Mouse (Mus musculus): ENCODE measurements around the gene Kazn. TPM values are rescaled to one million over a fixed set of nuclear protein-coding genes. Genes with fewer than 3 reads are reported as not detected.

The Kazn gene
- polyA plus RNA-seq, 1 experiment = 17.0 TPM

DNA sequence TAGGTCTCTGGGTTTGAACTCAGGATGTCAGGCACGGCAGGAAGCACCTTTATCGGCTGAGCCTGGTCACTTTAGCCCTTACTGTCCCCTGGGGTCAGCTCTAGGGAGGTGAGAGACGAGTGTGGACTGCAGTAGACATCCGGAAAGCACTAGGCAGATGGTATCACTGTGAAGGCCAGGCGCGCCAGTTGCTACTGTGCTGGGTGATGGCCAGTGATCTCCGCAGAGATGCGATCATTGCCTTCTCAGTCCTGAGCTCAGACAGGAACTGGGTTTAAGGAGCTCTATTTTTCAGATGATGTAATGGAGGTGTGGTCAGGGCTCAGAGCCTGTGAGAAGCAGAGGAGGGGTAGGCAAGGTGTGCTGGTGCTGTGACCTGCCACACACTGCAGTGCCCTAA is 183.6 kb downstream of the Kazn start:
- TF ChIP-seq CTCF (IDR thresholded peaks at IDR 0.05; ENCODE audit: borderline replicate concordance, control insufficient read depth, extremely low read depth, insufficient read depth, low read length, poor library complexity) (no peak), POLR2A (IDR thresholded peaks at IDR 0.05; ENCODE audit: control insufficient read depth, extremely low read depth, insufficient read depth, low read length, poor library complexity) (no peak)
- H3K27me3 ChIP-seq (ENCODE audit: control insufficient read depth, insufficient read depth, low read length) = no peaks in the 10 kb centered on the region
- 94% methylated on average over 8 of the region's 8 CpGs for WGBS
- H3K36me3 ChIP-seq (ENCODE audit: control insufficient read depth, insufficient read depth, low read length) = no peaks in the 10 kb centered on the region
- H3K4me1 ChIP-seq (replicated peaks; ENCODE audit: control insufficient read depth, insufficient read depth, low read length) = no peaks in the 10 kb centered on the region
- no peak for DNase-seq
- H3K4me3 ChIP-seq (ENCODE audit: control insufficient read depth, insufficient read depth, low read length) = no peak overlapping the region
- no peak overlapping the region for H3K27ac ChIP-seq (ENCODE audit: control insufficient read depth, insufficient read depth, low read length)

DNA sequence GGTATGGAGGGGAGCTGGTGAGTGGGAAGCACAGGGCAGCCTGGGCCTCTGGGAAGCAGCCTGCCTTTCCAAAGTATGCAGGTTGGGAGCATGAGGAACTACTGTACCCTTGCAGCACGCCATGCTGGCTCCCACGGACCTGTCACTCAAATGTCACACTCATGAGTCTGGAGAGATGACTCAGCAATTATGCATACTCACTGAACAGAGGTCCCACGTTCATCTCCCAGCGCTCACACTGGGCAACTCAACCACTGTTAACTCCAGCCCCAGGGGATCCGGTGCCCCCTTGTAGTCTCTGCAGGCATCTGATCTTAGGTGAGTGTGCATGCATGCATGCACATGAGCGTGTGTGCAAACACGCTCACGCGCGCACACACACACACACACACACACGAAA is 184.6 kb downstream of the Kazn start:
- Histone ChIP-seq H3K27me3 (ENCODE audit: control insufficient read depth, insufficient read depth, low read length) (no peaks in the 10 kb centered on the region), H3K27ac (ENCODE audit: control insufficient read depth, insufficient read depth, low read length) (no peak overlapping the region), H3K36me3 (ENCODE audit: control insufficient read depth, insufficient read depth, low read length) (no peaks in the 10 kb centered on the region), H3K4me1 (replicated peaks; ENCODE audit: control insufficient read depth, insufficient read depth, low read length) (no peaks in the 10 kb centered on the region), H3K4me3 (ENCODE audit: control insufficient read depth, insufficient read depth, low read length) (no peak overlapping the region)
- WGBS = 62% methylated on average over 11 of the region's 11 CpGs
- TF ChIP-seq CTCF (IDR thresholded peaks at IDR 0.05; ENCODE audit: borderline replicate concordance, control insufficient read depth, extremely low read depth, insufficient read depth, low read length, poor library complexity) (no peak), POLR2A (IDR thresholded peaks at IDR 0.05; ENCODE audit: control insufficient read depth, extremely low read depth, insufficient read depth, low read length, poor library complexity) (no peak)
- no peak for DNase-seq

DNA sequence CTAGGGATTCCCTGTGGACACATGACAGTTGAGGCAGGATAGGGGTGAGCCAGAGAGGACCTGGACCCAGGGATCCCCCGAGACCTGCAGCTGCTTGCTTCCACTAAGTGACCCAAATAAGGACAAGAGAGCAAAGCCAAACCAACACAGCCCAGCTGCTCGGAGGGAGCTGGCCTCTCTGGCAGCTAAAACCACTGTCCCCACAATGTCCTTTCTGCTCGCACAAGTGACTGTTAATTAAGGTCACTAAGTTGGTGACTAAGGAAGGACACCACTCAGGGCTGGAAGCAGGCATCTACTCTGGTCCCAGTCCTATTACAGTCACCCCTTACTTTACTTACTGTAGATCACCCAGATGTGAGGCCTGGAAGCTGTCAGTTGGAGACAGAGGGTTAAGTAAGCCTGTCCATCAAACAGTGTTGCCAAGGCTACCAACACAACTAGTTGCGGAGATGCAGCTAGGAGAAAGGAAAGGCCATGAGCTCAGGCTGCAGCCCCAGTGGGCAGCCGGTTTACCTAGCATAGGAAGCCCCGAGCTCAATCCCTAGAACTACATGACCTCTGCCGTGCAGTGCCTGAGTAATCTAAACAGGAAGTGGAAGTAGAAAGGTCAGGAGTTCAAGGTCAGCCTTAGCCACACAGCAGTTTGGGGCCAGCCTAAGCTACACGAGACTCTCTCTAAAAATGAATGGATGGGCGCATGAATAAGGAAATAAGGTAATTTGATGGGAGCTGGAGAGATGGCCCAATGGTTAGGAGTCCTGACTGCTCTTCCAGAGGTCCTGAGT is 185.3 kb downstream of the Kazn start:
- Histone ChIP-seq H3K36me3 (ENCODE audit: control insufficient read depth, insufficient read depth, low read length) (no peaks in the 10 kb centered on the region), H3K4me1 (replicated peaks; ENCODE audit: control insufficient read depth, insufficient read depth, low read length) (no peaks in the 10 kb centered on the region), H3K27me3 (ENCODE audit: control insufficient read depth, insufficient read depth, low read length) (no peaks in the 10 kb centered on the region), H3K4me3 (ENCODE audit: control insufficient read depth, insufficient read depth, low read length) (no peak overlapping the region), H3K27ac (ENCODE audit: control insufficient read depth, insufficient read depth, low read length) (no peak overlapping the region)
- TF ChIP-seq CTCF (IDR thresholded peaks at IDR 0.05; ENCODE audit: borderline replicate concordance, control insufficient read depth, extremely low read depth, insufficient read depth, low read length, poor library complexity) = no peak
- TF ChIP-seq POLR2A (IDR thresholded peaks at IDR 0.05; ENCODE audit: control insufficient read depth, extremely low read depth, insufficient read depth, low read length, poor library complexity) = no peak
- 83% methylated on average over 9 of the region's 9 CpGs for WGBS
- no peak for DNase-seq

DNA sequence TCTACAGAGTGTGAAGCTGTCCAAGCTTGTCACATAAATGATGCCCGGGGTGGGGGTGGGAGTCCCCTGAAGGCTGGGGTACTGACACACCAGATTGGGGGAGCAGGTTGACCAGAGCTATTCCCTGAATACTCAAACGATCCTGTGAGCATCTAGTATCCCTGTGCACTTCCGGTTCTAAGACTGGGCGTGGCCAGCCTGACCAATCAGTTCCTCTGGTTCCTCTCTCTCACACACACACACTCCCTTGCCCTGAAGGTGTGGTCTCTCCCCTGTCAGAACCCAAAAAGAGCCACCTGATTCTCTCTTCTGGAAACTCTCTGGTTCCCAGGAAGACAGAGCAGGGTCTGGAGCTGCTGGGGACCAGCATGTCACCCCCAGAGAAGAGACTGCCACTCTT is 185.9 kb downstream of the Kazn start:
- Histone ChIP-seq H3K36me3 (ENCODE audit: control insufficient read depth, insufficient read depth, low read length) (no peaks in the 10 kb centered on the region), H3K4me1 (replicated peaks; ENCODE audit: control insufficient read depth, insufficient read depth, low read length) (no peaks in the 10 kb centered on the region), H3K27ac (ENCODE audit: control insufficient read depth, insufficient read depth, low read length) (no peak overlapping the region), H3K4me3 (ENCODE audit: control insufficient read depth, insufficient read depth, low read length) (no peak overlapping the region), H3K27me3 (ENCODE audit: control insufficient read depth, insufficient read depth, low read length) (no peaks in the 10 kb centered on the region)
- no peak for DNase-seq
- no peak for TF ChIP-seq POLR2A (IDR thresholded peaks at IDR 0.05; ENCODE audit: control insufficient read depth, extremely low read depth, insufficient read depth, low read length, poor library complexity)
- TF ChIP-seq CTCF (IDR thresholded peaks at IDR 0.05; ENCODE audit: borderline replicate concordance, control insufficient read depth, extremely low read depth, insufficient read depth, low read length, poor library complexity) = no peak
- WGBS = 55% methylated on average over 4 of the region's 4 CpGs

DNA sequence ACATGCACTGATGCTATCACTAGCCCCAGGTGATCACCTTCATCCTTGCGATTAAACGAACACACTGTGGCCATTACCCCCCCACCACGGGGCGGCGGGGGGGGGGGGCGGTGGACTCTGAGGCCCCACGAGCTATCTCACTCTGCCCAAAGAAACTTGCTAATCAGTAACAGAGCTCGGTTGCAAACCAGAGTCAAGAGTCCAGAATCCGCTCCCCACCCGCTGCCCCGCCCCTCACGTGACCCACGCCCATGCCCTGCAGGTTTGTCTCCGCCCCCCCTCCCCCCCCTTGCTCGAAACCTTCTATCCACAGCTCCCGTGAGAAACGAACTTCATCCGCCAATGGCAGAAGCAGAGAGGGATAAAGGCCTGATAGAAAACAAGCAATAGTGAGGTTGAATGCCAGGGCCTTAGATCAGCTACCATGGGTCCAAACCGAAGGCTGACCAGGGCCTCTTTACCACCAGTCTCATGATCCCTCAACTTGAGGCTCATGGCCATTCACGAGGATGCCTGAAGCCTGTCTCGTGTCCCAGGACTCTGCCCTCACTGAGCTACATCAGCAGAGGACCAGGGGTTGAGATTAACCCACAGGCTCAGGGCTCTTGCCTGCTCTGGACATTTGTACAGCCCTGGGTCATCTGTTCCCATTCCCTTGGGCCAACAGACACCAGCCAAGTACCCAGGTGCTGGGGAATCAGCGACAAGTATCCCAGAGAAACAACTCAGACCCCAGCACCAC is 186.6 kb downstream of the Kazn start:
- 85% methylated on average over 22 of the region's 22 CpGs for WGBS
- TF ChIP-seq CTCF (IDR thresholded peaks at IDR 0.05; ENCODE audit: borderline replicate concordance, control insufficient read depth, extremely low read depth, insufficient read depth, low read length, poor library complexity) (no peak), POLR2A (IDR thresholded peaks at IDR 0.05; ENCODE audit: control insufficient read depth, extremely low read depth, insufficient read depth, low read length, poor library complexity) (no peak)
- Histone ChIP-seq H3K27me3 (ENCODE audit: control insufficient read depth, insufficient read depth, low read length) (no peaks in the 10 kb centered on the region), H3K4me1 (replicated peaks; ENCODE audit: control insufficient read depth, insufficient read depth, low read length) (no peaks in the 10 kb centered on the region), H3K4me3 (ENCODE audit: control insufficient read depth, insufficient read depth, low read length) (no peak overlapping the region), H3K36me3 (ENCODE audit: control insufficient read depth, insufficient read depth, low read length) (no peaks in the 10 kb centered on the region), H3K27ac (ENCODE audit: control insufficient read depth, insufficient read depth, low read length) (no peak overlapping the region)
- no peak for DNase-seq

Other genes with a start within 250 kb of the Kazn start
- 0.78 and 1.1 TPM in 2 replicates for gene Fhad1, start 224.3 kb downstream of the Kazn start, polyA plus RNA-seq (2012; rRNA removed)
- 8.0 and 9.6 TPM in 2 replicates for gene Tmem51, start 155.1 kb downstream of the Kazn start, polyA plus RNA-seq (2012; rRNA removed)